Mouse (Mus musculus) lung, postnatal 25 days (tissue): Measurements from ENCODE around the gene Gpank1.
"Not testable (repeated sequence)": the region's sequence is repeated elsewhere in the genome, so short reads cannot be mapped to it uniquely, and the experiment has no call there.

Source experiments
- DNase-seq: peaks from one replicate; pipeline ENCODE4 v3.0.0; 2022; ENCODE audit warnings: low spot score

Gpank1 gene

DNA sequence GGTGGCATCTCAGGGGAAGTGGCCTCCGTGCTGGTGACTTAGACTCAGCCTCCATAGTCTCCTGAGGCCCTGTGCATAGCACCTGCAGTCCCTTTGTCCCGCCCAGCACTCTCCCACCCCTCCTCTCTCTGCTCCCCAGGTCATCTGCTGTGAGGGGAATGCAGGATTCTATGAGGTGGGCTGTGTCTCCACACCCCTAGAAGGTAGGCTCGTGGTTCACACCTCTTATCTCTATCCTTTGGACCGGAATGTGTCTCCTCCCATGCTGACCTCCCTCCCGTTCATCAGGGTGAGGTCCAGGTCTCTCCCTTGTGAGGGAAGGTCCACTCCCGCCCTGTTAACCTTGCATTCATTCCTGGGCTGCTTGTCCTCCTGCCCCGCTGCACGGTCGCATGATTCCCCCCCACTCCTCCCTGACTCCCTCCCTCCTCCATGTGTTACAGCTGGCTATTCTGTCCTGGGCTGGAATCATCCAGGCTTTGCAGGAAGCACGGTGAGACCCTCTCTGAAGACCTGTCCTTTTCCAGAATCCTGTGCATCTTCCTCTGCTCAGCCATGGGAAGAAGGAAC lies 21.0 kb upstream of the Gpank1 start:
- DNase-seq = no peak

DNA sequence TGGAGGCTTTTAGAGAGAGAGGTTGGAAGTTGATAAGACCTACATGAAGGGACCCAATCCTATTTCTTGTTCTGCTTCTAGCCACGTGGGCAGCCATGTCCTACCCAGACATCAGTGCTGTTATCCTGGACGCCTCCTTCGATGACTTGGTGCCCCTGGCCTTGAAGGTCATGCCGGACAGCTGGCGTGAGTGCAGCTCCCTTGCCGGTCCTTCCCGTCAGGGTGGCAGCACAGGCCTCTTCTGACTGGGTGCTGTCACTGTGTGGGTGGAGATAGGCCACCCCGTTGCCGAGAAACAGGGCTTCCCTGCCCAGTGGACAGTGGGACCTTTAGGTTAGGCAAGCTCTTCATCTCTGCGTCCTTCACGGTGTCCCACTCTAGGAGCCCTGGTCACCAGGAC lies 20.1 kb upstream of the Gpank1 start:
- no peak for DNase-seq

- no peak for DNase-seq
These were observed 19.0 kb upstream of the Gpank1 start for GRCm38 (mm10) chr17:35102299-35102698.

GRCm38 (mm10) chr17:35103221-35103690 lies 18.0 kb upstream of the Gpank1 start:
- no peak for DNase-seq

DNA sequence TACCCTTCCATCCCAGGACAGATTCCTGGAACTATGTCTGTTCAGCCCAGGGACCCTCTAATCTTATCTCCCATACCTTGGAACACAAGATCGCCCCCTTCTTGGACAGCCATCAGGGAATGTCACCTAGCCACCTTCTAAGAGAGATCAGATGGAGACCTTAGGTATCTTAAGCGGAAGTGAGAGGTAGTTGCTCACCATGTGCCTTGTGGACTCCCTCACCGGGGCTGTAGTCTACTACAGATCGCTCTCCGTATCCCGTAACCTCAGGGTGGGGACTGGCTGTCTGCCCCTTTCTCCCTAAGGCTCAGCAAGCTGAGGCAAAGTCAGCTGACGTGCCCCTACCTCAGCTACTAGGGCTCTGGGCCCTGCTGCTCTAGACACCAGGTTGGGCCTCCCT lies 17.2 kb upstream of the Gpank1 start:
- no peak for DNase-seq

DNA sequence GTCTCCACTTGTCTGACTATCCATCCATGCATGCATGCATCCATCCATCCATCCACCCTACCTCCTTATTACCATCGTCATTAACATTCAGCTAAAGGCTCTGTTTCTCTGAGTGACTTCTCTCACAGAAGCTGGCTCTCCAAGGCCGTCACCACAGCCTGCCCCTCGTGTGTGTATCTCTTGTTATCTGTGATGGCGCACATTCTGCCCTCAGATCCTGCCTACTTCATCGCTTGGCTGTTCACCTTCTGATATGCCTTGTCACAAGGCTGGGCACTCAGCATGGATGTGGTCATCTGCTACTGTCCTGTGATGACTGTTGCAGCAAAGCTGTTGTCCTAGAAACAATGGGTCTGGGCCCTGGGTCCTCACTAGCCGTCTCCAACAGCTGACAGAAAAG lies 16.5 kb upstream of the Gpank1 start:
- DNase-seq = no peak

GRCm38 (mm10) chr17:35105740-35106389 lies 15.4 kb upstream of the Gpank1 start:
- peak; percentile 41 for DNase-seq

DNA sequence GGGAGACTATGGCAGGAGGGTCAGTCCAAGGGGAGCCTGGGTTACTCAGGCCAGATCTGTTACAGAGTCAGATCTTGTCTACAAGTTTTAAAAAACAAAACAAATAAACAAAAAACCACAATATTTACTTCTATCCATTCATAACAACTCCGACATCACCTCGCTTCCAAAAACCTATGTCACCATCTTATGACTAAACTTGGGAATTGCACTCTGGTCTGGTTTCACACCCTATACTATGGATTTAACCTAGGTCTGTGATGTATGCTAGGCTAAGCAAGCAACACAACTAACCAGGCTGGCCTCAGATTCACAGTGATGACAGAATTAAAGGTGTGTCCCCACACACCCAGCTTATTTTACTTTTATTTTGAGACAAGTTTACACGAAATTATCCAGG lies 14.7 kb upstream of the Gpank1 start:
- DNase-seq = no peak

GRCm38 (mm10) chr17:35108097-35108496 lies 13.2 kb upstream of the Gpank1 start, which contains the start of gene Ly6g5c:
Gene Ly6g5c, plus strand, starts transcription at chr17:35108279.
- DNase-seq = no peak

DNA sequence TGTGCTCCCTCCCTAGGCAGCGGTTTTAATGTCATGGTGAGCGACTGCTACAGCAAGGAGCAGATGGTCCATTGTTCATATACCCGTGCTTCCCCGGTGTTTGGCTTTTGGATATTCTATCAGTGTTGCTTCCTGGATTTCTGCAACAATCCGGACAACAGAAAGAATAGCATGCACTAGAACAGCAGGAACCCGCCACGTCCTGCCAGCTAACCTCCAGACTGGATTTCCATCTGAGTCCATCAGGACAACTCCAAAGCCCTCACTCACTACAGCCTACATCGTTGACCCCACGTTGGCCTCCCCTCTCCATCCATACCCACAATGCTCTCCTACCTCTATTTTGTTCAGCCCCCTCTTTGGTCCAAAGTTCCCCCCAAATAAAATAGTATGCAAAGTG lies 9.5 kb upstream of the Gpank1 start:
- no peak for DNase-seq

- no peak for DNase-seq
These were observed 5.9 kb upstream of the Gpank1 start, which contains the start of gene Ly6g5b for GRCm38 (mm10) chr17:35115046-35116019. Gene Ly6g5b, minus strand, starts transcription at chr17:35115428.

GRCm38 (mm10) chr17:35120745-35121142 lies 511 bp upstream of the Gpank1 start:
- no peak for DNase-seq

GRCm38 (mm10) chr17:35121871-35122303 lies 632 bp downstream of the Gpank1 start, which contains the start of gene Csnk2b:
Gene Csnk2b, minus strand, starts transcription at chr17:35122053.
- DNase-seq = peak; percentile 36

GRCm38 (mm10) chr17:35123287-35123686 lies 2.0 kb downstream of the Gpank1 start:
- DNase-seq = not testable (repeated sequence)

DNA sequence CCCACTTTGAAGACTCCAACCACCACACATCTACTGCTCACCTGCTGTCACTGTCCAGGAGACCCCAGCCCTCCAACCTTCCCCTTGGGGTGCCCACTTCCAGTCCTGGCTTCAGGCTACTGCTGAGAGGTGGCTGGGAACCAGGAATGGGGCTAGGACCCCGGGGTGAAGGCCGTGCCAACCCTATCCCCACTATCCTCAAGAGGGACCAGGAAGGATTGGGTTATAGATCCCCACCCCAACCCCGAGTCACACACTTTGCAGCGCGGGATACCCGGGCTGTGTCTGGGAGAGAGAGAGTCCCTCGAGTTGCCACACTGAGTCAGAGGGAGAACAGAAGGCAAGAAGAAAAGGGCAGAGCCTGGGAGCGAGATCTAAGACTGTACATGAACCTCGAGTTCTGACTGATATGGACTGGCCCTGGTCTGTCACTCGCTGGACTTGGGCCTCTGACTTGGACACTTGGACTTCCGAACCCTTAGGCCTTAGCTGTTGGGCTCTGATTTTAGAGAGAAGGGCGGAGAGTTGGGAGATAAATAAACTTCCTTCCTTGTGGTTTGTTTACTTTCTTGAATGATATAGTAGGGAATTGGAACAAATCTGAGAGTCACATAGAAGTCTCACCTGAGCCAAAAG lies 3.1 kb downstream of the Gpank1 start:
- DNase-seq = not testable (repeated sequence)

DNA sequence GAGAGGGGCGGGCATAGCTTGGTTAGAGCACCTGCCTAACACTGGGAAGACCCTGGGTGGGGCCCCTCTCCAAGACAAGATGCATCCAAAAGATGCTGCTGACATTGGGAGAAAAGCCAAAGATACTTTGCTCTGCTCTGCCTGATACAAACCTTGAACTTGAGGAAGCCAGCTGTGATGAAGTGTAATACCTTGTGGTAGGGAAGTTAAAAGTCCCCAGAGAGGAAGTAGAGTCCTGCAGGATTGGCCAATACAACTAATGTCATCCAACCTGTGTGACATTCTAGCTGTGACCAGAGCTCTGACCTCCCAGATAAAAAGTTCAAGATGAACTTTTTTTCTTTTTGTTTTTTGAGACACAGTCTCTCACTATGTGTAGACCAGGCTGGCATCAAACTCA lies 3.8 kb downstream of the Gpank1 start:
- no peak for DNase-seq

DNA sequence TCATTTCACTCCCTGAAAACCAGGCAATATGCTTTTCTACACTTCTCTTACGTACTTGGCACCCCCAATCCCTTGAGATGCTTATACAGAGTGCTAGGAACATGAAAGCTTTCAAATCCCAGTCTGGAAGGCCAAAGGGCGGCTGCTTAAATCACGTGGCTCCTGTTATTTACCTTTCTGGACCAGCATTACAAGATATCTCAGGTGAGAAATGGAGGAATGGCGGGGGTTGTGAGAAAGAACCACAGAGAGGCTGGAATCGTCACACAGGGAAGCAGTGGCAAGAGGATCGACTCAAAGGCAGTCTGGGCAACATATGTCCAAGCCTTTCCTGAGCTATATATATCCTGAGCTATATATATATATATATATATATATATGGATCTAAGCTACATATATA lies 4.3 kb downstream of the Gpank1 start:
- peak; percentile 33 for DNase-seq

DNA sequence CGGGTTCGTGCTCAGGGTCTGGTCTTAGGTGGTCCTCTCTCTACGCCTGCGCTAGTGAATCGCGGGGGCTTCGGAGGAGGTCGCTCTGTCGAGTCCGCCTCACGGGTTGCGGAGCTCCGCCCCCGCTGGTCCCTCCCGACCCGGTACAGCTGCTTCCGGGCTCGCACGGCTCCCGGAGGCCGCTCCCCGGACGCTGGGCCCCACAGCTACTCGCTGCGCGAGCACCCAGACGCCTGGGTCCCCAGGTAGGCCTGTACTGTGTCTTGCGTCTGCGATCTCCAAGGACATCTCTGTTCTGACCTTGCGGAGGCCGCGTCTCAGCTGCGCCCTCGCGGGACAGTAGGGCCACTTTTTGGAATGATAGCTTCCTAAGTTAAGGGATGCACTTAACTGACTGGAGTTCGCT lies 5.0 kb downstream of the Gpank1 start, which contains the start of gene D17H6S53E:
Gene D17H6S53E (plus strand): TSS at position 168 of the 406 bp plus-strand sequence.
- peak; percentile 77 for DNase-seq

- DNase-seq = no peak
These were observed 5.8 kb downstream of the Gpank1 start for GRCm38 (mm10) chr17:35127017-35127416.

- no peak for DNase-seq
These were observed 7.7 kb downstream of the Gpank1 start for GRCm38 (mm10) chr17:35128996-35129395.

- no peak for DNase-seq
These were observed 9.8 kb downstream of the Gpank1 start for GRCm38 (mm10) chr17:35131038-35131437.
